Mouse (Mus musculus) erythroblast, embryonic 14.5 days (primary cell): ENCODE measurements around the gene Hectd4.

Experiments used
- GATA1 ChIP-seq: IDR thresholded peaks from 2 replicates; pipeline ENCODE4 v1.6.1; 2012; ENCODE audit warnings: low read length, inconsistent platforms, mixed read lengths
- TAL1 ChIP-seq: IDR thresholded peaks from 3 replicates; pipeline ENCODE4 v1.6.1; 2012; ENCODE audit warnings: low read length, inconsistent platforms, mixed read lengths

GRCm38 (mm10) chr5:121216126-121216446 is 3.9 kb upstream of the Hectd4 start:
- TF ChIP-seq GATA1 = peak; percentile 98
- peak; percentile 97 for TF ChIP-seq TAL1
